Mouse (Mus musculus) liver, adult 2 months (tissue): ENCODE data around the gene Tgm1.

Source experiments
- CTCF ChIP-seq: fragments of 200-500 bp; IDR thresholded peaks from 2 replicates; pipeline ENCODE4 v1.5.1; 2011; ENCODE audit warnings: low read depth, low read length, control low read depth
- POLR2A ChIP-seq: fragments of 200-500 bp; IDR thresholded peaks from 2 replicates; pipeline ENCODE4 v1.6.1; 2011; ENCODE audit warnings: low read length, control low read depth; ENCODE audit not compliant: insufficient read depth; ENCODE audit errors: extremely low read depth

- TF ChIP-seq POLR2A (no peak), CTCF (no peak)
Observed at GRCm38 (mm10) chr14:55737086-55737687, 23.5 kb upstream of the Tgm1 start.
